Mouse (Mus musculus) adrenal gland, postnatal 0 days (tissue): ENCODE data around the gene Gtf2h2. TPM values are rescaled to one million over a fixed set of nuclear protein-coding genes. Genes with fewer than 3 reads are reported as not detected.

Source experiments
- polyA plus RNA-seq: library from polyadenylated mRNA; unstranded; fragments of >200 nt; fragmentation: Nextera tagmentation; extraction: Ambion mirVana; gene quantifications from 2 replicates; pipeline ENCODE4 v1.2.1, GENCODE M21; 2015

Gtf2h2 gene
- 48.8 and 53.6 TPM in 2 replicates for polyA plus RNA-seq

GRCm38 (mm10) chr13:100492061-100492787, at the start of gene Gtf2h2:
Gtf2h2 (minus strand) TSS chr13:100492579.

GRCm38 (mm10) chr13:100452415-100453127, 39.8 kb downstream of the Gtf2h2 start, which contains the start of gene Naip1:
Naip1 (minus strand) TSS chr13:100452869.

Other genes starting within 250 kb of the Gtf2h2 start
- gene Naip5, start 246.3 kb downstream of the Gtf2h2 start, polyA plus RNA-seq: 2.7 and 6.2 TPM in 2 replicates
- 0.14 and 0.21 TPM in 2 replicates for gene Naip6, start 174.9 kb downstream of the Gtf2h2 start, polyA plus RNA-seq
- gene Naip1, start 39.7 kb downstream of the Gtf2h2 start, polyA plus RNA-seq: 0.17 TPM in 1 of 2 replicates, not detected in the other
- 6.0 and 9.7 TPM in 2 replicates for gene Ocln, start 60.1 kb upstream of the Gtf2h2 start, polyA plus RNA-seq
- gene Marveld2, start 124.4 kb upstream of the Gtf2h2 start, polyA plus RNA-seq: 0.93 and 1.6 TPM in 2 replicates
- gene Ak6, start 158.4 kb upstream of the Gtf2h2 start, polyA plus RNA-seq: 218 and 264 TPM in 2 replicates
- 15.3 and 23.1 TPM in 2 replicates for gene Rad17, start 158.5 kb upstream of the Gtf2h2 start, polyA plus RNA-seq
- gene Taf9, start 159.0 kb upstream of the Gtf2h2 start, polyA plus RNA-seq: 11.8 and 19.2 TPM in 2 replicates
- 1.8 and 2.9 TPM in 2 replicates for gene Ccdc125, start 177.1 kb upstream of the Gtf2h2 start, polyA plus RNA-seq
- 81.6 and 88.1 TPM in 2 replicates for gene Cdk7, start 238.4 kb upstream of the Gtf2h2 start, polyA plus RNA-seq